Mouse (Mus musculus): ENCODE data around the gene Gmfb.

Gene Gmfb

DNA sequence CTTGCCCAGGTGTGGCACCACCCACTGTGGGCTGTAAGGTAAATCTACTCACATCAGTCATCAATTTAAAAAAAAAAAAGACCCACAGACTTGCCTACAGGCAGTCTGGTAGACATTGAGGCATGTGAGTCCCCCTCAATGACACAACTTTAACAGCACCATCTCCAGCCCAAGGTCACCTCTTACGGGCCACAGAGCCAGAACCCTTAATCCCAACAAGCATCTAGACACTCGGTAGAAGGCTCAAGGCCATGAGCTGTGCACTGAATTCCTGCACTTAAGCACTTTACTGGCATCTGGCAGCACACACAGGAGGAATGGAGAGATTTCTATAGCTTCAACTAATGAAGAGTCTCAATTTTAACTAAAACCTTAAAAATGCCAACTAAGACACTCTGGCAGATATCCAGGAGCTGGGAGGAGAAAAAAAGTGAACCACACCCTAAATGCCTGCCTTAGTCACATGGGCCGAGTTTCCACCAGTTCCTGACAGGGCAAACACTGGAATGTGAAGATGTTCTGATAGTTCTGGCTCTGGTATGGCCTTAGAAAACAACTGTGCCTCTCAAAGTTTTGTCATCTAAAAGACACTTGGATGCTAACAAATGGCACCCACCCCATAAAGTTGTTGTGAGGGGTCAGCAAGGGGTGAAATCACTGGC, 21.2 kb downstream of the Gmfb start:
- no peak for DNase-seq (ENCODE audit: low spot score)

DNA sequence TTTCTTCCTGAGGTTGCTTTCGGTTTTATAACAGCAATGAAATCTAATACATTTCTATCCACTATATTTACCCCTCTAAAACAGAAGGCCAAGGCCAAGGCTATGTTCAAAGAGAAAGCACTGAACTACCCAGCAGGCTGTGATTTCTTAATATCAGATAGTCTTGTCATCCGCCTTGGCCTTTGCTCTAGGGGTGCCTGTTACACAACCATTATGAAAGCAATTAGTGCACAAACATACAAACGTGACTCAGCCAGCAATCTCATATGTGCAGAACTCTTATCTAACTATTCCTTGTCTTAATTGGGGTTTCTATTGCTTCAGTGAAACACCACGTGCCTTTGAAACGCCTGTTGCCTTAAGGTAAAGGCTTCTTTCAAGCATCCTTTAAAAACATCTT, 27.9 kb downstream of the Gmfb start:
- no peak for DNase-seq (ENCODE audit: low spot score)

DNA sequence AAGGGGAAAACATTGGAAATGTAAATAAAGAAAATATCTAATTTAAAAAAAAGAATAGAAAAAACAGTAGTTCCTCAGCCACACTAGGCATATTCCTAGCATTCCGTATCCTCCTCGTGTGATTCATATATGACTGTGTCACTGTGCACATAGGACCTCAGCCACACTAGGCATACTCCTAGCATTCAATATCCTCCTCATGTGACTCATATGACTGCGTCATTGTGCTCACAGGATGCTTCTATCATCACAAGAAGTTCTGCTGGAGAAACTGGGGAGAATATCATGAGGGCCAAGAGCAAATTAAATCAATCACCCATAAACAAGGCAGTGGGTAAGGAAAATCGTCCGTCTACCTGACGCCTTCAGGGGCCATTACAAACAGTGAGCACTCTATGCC, 31.3 kb downstream of the Gmfb start:
- no peak for DNase-seq (ENCODE audit: low spot score)

DNA sequence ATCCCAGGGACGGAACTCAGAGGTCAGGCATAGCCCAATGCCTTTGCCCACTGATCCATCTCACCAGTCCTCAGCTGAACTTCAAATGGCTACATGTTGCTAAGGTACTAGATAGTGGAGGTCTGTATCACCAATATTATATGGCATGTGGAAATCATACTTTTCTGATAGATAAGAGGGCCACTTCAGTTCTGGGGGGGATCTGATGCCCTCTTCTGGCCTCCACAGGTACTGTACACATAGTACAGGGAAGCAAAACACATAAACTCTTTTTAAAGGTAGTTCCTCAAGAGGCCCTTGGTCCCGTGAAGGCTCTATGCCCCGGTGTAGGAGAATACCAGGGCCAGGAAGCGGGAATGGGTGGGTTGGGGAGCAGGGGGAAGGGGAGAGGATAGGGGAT, 31.7 kb downstream of the Gmfb start:
- DNase-seq (ENCODE audit: low spot score) = no peak

DNA sequence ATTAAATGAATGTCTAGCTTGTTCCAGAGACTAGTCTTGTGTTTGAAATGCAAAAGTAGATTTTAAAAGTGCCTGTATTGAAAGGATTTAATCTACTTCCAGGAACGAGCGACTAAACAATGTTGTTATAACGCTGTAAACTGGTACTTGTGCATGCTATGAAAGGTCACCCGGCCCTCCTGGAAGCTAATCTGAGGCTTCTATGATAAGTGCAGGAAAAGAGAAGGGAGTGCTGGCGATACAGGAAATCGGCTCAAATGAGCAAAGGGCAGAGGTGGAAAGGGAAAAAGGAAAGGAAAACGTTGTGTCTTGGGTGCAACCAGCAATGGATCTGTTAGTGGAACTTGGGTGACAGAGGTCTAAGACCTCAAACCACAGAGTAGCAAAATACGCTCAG, 33.5 kb downstream of the Gmfb start:
- no peak for DNase-seq (ENCODE audit: low spot score)

DNA sequence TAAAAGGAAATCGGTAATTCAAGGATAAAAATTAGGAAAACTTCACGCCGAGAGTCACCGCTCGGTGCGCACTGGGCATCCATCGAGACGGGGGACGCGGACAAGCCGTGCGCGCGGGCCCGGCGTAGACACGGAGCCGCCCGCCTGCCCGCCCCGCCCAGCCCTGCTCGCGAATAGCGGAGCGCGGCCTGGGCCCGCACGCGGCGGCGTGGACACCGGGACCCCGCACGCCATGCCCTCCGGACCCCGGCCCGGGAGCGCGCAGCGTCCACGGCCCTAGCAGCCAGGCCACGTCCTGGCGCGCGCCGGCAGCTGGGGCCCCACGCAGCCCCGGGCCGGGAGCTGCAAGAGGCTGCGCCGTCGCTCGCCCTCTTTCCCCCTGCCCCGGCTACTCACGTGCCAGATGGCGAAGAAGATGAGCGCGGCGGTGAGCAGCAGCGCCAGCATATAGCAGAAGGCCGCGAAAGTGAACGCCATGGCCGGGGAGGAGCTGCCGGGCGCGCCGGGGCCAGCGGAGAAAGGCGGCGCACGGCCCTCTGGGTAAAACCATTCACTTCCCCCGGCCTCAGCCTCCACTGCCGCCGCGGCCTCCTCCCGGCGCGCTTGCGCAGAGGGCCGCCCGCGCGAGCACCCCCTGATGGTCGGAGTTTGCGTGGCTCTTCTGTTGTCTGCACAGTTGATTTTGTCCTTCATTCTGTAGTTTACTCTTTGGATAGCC, 34.1 kb downstream of the Gmfb start, which contains the start of gene Cnih1:
Gene Cnih1 (minus strand): TSS at position 625 of the 718 bp plus-strand sequence.
- DNase-seq (ENCODE audit: low spot score) = peak; percentile 94

DNA sequence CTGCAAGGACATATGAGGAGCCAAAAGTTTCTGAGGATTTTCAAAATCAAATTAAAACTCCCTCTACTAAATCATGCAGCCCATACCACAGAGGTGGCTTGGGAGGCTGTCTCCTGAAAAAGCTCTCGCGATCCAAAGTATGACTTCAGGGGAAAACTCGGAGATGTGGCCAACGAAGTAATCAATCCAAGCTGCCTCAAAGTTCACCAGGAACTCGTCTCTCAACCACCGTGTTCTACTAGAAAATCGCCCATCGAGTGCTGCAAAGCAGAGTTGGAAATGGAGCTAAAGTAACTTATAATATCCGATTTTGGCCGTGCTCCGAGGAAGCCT, 34.6 kb downstream of the Gmfb start:
- no peak for DNase-seq (ENCODE audit: low spot score)

DNA sequence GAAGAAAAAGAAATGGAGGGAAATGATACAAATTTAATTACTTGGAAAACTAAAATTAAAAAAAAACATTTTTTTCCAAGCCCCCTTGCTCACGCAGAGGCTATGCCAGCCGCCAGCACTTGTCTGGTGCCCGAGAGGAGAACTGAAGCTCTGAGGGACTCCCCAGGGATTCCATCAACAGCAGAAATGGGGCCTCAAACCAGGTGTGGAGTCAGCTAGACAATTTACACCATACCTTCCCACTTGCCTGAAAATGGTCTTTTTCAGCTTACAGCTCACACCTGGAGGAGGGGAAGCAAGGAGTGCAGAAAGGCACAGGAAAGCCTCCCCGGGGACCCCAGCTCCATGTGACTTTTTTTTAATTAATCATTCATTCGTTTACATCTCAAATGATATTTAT, 36.8 kb downstream of the Gmfb start:
- DNase-seq (ENCODE audit: low spot score) = no peak

DNA sequence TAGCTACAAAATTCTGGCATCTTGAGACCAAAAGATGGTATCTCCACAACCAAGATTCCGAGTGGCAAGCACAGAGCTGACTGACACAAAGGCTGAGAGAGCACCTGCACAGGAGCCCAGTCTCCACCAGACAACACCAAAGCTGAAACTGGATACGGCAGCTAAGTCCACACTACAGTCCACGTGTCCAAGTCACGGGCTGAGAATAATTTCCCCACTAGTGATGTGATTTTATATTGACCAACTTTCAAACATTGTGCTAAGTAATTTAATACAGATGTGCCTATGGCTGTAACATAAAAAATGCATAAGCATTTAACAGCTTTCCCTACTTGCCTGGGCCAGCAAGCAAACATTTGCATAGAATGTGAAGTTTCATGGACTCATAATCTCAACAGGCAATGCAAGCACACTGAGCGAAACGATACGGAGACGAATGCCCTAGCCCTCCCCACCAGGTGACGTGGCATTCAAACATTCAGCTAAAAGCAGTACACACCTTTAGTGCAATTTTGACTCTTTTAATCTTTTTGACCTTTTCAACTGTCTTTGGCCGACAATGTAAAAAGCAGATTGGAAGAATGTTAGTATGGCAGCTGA, 38.6 kb downstream of the Gmfb start:
- DNase-seq (ENCODE audit: low spot score) = no peak

DNA sequence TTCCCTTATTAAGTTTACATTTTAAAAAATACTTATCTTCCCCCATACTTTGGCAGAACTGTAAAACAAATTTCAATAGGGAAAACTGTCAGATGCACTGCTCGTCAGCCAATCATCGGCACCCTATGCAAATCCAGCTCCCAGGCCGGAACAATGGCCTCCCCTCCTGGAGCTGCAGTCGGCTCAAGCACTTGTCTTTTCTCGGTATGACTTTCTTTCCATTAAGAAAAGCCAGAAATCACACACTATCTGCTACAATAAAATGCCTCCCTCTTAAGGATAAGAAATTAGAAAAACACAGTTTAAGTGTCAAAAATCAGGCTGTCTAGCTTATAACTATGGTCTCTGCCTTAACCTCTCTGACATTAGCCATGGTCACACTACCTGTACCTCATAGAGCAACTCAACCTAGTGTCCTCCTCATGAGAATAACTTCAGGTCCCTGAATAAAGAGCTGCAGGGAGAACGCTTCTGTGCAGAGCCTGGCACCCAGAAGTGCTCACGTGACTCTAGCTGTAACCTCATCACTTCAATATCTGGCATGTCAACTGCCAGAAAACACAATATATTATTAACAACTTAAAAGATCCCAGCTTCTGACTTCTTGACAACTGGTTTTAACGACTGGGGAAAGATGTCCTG, 39.7 kb downstream of the Gmfb start:
- DNase-seq (ENCODE audit: low spot score) = no peak

DNA sequence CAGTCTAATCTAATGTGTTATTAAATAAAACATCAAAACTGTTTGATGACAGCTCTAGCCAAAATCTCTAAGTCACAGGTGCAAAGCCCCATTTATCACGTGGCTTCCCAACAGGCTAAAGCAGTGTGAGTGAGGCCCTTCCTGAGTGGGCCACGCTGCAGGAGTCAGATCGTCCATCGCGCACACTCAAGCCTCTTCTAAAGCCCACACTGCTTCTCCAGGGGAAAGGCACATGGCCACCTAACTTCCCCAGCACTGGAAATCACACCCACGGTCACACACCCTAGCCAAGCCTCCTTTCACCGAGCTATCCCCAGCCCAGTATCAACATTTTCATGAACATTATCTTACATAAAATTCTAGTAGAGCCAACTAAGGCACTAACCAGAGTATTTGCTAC, 41.0 kb downstream of the Gmfb start:
- no peak for DNase-seq (ENCODE audit: low spot score)

DNA sequence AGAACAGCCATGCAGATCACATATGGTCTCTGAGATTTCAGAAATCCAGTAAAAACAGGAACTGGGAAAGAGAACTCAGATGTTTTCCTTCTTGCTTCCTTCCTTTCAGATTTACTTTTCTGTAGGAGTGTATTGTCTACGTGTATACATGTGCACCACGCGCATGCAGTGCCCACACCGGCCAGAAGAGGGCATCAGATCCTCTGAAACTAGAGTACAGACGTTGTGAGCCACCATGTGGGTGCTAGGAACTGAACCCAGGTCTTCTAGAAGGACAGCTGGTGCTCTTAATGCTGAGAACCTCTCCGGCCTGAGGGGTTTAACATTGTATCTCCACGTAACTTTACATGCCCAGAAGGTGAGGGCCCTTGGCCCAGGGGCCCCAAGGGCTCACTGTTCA, 42.8 kb downstream of the Gmfb start:
- no peak for DNase-seq (ENCODE audit: low spot score)

DNA sequence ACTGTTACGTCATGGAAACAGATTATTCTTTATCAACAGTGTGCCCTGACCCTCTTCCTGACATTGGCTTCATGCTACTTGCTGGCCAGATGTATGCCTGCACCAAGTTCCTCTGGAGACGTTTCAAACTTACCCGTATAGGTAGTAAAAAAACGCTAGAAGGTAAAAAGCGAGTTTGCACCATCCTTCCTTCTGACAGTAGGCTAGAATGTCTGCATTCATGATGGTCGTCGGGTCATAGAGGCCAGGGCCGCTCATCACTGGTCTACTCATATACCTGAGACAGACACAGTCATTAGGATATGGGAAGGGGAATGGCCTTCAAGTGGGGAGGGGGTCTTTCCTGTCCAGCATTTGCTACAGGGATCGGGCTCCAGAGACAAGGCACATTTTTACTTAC, 43.3 kb downstream of the Gmfb start:
- no peak for DNase-seq (ENCODE audit: low spot score)

DNA sequence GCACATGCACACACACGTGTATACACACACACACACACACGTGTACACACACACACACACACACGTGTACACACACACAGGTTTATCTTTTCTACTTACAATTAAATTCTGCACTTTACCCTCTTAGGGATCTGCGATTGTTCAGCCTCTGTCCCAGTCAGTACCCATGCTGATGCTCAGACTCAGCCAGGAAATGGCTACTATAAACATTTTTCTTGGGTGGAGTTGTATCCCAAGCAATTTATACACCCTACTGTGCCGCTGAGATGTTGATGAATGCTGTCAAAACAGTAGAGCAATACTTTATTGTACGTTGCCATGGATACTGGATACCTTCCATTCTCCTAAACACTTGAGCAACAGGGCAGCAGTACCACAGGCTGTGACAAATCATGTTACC, 52.0 kb downstream of the Gmfb start:
- DNase-seq (ENCODE audit: low spot score) = no peak

DNA sequence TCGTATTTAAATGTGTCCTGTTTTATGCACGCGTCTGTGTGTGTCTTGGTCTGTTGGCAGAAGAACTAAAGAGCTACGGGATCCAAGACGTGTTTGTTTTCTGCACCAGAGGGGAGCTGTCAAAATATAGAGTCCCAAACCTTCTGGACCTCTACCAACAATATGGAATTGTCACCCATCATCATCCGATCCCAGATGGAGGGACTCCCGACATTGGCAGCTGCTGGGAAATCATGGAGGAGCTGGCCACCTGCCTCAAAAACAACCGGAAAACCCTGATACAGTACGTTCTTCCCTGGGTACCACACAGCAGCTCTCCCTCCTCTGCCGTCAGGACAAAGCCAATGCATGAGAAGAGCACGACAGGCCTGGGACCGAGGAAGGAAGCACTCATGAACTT, 54.9 kb downstream of the Gmfb start:
- DNase-seq (ENCODE audit: low spot score) = no peak

DNA sequence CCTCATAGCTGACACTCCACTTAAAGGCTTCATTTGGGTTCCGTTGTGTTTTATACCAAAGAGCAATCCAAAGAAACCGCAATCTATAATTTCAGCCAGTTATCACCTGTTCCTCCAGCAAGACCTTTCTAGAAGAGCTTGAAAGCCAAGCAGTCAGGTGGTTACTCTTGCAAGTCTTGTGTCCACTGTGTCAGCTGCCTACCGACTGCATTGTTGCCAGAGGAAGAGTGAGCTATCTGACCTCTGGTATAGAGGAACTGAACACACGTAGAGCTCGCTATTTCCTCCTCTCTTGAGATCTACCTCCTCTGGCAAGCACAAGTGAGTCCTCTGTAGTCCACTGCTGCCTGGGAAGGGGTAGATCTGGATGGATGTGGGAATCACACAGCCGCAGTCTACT, 60.9 kb downstream of the Gmfb start:
- no peak for DNase-seq (ENCODE audit: low spot score)

DNA sequence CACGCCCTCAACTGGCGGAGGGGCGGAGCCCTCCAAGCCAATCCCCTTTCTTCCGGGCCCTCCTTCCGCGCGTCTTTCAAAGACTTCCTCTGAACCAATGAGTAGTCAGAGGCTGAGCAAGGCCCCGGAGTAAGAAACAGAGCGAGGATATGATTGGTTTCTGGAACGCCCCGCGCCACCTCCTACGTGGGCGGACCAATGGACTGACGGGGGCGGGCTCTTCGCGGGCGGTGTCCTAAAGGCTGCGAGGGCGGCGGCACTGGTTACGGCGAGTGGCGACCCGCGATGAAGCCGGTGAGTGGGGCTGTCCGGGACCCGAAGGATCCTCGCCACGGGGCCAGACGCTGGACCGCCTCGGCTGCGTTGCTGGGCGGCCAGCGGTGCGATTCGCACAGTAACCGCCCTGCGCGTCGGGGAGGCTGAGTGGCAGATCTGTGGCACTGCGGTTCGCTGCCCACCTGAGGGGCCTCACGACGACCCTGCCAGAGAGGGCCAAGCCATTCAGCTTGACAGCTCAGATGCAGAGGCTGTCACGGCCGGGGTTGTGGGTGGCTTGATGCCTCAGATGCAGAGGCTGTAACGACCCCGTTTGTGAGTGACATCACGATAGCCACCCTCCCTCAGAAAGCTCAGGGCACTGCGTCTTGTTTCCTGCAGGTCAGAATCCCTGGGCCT, 61.5 kb downstream of the Gmfb start, which contains the start of gene Cdkn3:
Gene Cdkn3 (plus strand): TSS at position 187 of the 675 bp plus-strand sequence.
- peak; percentile 88 for DNase-seq (ENCODE audit: low spot score)

DNA sequence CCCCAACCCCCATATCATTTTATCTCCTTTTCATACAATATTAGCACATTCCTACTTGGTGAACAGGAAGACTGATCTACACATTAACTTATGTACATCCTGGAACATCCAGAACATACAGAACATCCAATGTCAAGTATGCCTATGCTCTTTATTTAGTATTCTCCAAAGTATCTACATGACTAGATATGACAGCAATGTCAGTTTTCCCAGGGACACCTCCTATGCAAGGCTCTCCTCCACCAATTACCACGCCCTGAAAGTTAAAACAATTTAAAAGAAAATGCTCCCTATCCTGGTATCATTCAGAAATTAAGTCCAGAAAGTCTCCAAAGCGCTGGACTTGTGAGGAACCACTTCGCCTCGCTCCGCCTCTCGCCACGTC, 62.1 kb downstream of the Gmfb start:
- DNase-seq (ENCODE audit: low spot score) = no peak
